Mouse (Mus musculus): ENCODE results near the gene Slc38a4. TPM values are rescaled to one million over a fixed set of nuclear protein-coding genes. Genes with fewer than 3 reads are reported as not detected.

The Slc38a4 gene
- polyA plus RNA-seq, 1 experiment, result 0.09 TPM

- no peak for TF ChIP-seq POLR2A (IDR thresholded peaks at IDR 0.05; ENCODE audit: low read depth, low read length)
- no peak for TF ChIP-seq CTCF (IDR thresholded peaks at IDR 0.05; ENCODE audit: extremely low read depth, insufficient read depth, insufficient read length, insufficient replicate concordance)
- DNase-seq (ENCODE audit: low read depth in 1 of 2, low spot score in 2 of 2), result no peak
- no peak overlapping the region for H3K4me3 ChIP-seq (ENCODE audit: extremely low read depth, insufficient read depth, insufficient read length)
- no peaks in the 10 kb centered on the region for H3K27me3 ChIP-seq (ENCODE audit: control insufficient read depth, insufficient read depth, low read length)
- no peaks in the 10 kb centered on the region for H3K36me3 ChIP-seq (ENCODE audit: control insufficient read depth, insufficient read depth, low read length)
- WGBS, result 85% methylated on average over 12 of the region's 12 CpGs
- H3K4me1 ChIP-seq (ENCODE audit: control insufficient read depth, insufficient read depth, insufficient read length), result no peaks in the 10 kb centered on the region
- no peak overlapping the region for H3K27ac ChIP-seq (ENCODE audit: insufficient read depth, low read length)
Observed at GRCm38 (mm10) chr15:97001416-97001815, 54.3 kb downstream of the Slc38a4 start.

GRCm38 (mm10) chr15:97000319-97001251 is 55.2 kb downstream of the Slc38a4 start:
- WGBS, result 76% methylated on average over 17 of the region's 17 CpGs
- TF ChIP-seq POLR2A (IDR thresholded peaks at IDR 0.05; ENCODE audit: low read depth, low read length) (no peak), CTCF (IDR thresholded peaks at IDR 0.05; ENCODE audit: extremely low read depth, insufficient read depth, insufficient read length, insufficient replicate concordance) (no peak)

GRCm38 (mm10) chr15:96999401-96999800 is 56.4 kb downstream of the Slc38a4 start:
- 94% methylated on average over 12 of the region's 12 CpGs for WGBS
- DNase-seq (ENCODE audit: low read depth in 1 of 2, low spot score in 2 of 2), result no peak

More at GRCm38 (mm10) chr15:97000319-97001251, 55.2 kb downstream of the Slc38a4 start:
- H3K4me1 ChIP-seq (ENCODE audit: control insufficient read depth, insufficient read depth, insufficient read length), result no peaks in the 10 kb centered on the region
- no peak for DNase-seq (ENCODE audit: low read depth in 1 of 2, low spot score in 2 of 2)
- H3K27me3 ChIP-seq (ENCODE audit: control insufficient read depth, insufficient read depth, low read length), result no peaks in the 10 kb centered on the region
- no peak overlapping the region for H3K27ac ChIP-seq (ENCODE audit: insufficient read depth, low read length)
- H3K4me3 ChIP-seq (ENCODE audit: extremely low read depth, insufficient read depth, insufficient read length), result no peak overlapping the region
- H3K36me3 ChIP-seq (ENCODE audit: control insufficient read depth, insufficient read depth, low read length), result no peaks in the 10 kb centered on the region

GRCm38 (mm10) chr15:96985618-96986017 is 70.1 kb downstream of the Slc38a4 start:
- no peak for DNase-seq (ENCODE audit: low read depth in 1 of 2, low spot score in 2 of 2)
- TF ChIP-seq CTCF (IDR thresholded peaks at IDR 0.05; ENCODE audit: extremely low read depth, insufficient read depth, insufficient read length, insufficient replicate concordance) (no peak), POLR2A (IDR thresholded peaks at IDR 0.05; ENCODE audit: low read depth, low read length) (no peak)
- H3K4me1 ChIP-seq (ENCODE audit: control insufficient read depth, insufficient read depth, insufficient read length), result no peaks in the 10 kb centered on the region
- no peak overlapping the region for H3K27ac ChIP-seq (ENCODE audit: insufficient read depth, low read length)
- H3K36me3 ChIP-seq (ENCODE audit: control insufficient read depth, insufficient read depth, low read length), result no peaks in the 10 kb centered on the region
- 74% methylated on average over 8 of the region's 8 CpGs for WGBS
- H3K4me3 ChIP-seq (ENCODE audit: extremely low read depth, insufficient read depth, insufficient read length), result no peak overlapping the region
- H3K27me3 ChIP-seq (ENCODE audit: control insufficient read depth, insufficient read depth, low read length), result no peaks in the 10 kb centered on the region

More at GRCm38 (mm10) chr15:96999401-96999800, 56.4 kb downstream of the Slc38a4 start:
- Histone ChIP-seq H3K27ac (ENCODE audit: insufficient read depth, low read length) (no peak overlapping the region), H3K4me3 (ENCODE audit: extremely low read depth, insufficient read depth, insufficient read length) (no peak overlapping the region), H3K4me1 (ENCODE audit: control insufficient read depth, insufficient read depth, insufficient read length) (no peaks in the 10 kb centered on the region), H3K36me3 (ENCODE audit: control insufficient read depth, insufficient read depth, low read length) (no peaks in the 10 kb centered on the region), H3K27me3 (ENCODE audit: control insufficient read depth, insufficient read depth, low read length) (no peaks in the 10 kb centered on the region)
- TF ChIP-seq POLR2A (IDR thresholded peaks at IDR 0.05; ENCODE audit: low read depth, low read length), result no peak
- no peak for TF ChIP-seq CTCF (IDR thresholded peaks at IDR 0.05; ENCODE audit: extremely low read depth, insufficient read depth, insufficient read length, insufficient replicate concordance)

- WGBS, result 81% methylated on average over 13 of the region's 13 CpGs
- no peaks in the 10 kb centered on the region for H3K36me3 ChIP-seq (ENCODE audit: control insufficient read depth, insufficient read depth, low read length)
- no peak for TF ChIP-seq POLR2A (IDR thresholded peaks at IDR 0.05; ENCODE audit: low read depth, low read length)
- TF ChIP-seq CTCF (IDR thresholded peaks at IDR 0.05; ENCODE audit: extremely low read depth, insufficient read depth, insufficient read length, insufficient replicate concordance), result no peak
- no peak overlapping the region for H3K27ac ChIP-seq (ENCODE audit: insufficient read depth, low read length)
- H3K27me3 ChIP-seq (ENCODE audit: control insufficient read depth, insufficient read depth, low read length), result no peaks in the 10 kb centered on the region
- no peak for DNase-seq (ENCODE audit: low read depth in 1 of 2, low spot score in 2 of 2)
- no peaks in the 10 kb centered on the region for H3K4me1 ChIP-seq (ENCODE audit: control insufficient read depth, insufficient read depth, insufficient read length)
- H3K4me3 ChIP-seq (ENCODE audit: extremely low read depth, insufficient read depth, insufficient read length), result no peak overlapping the region
Observed at GRCm38 (mm10) chr15:96983581-96984330, 72.0 kb downstream of the Slc38a4 start.

- TF ChIP-seq POLR2A (IDR thresholded peaks at IDR 0.05; ENCODE audit: low read depth, low read length) (no peak), CTCF (IDR thresholded peaks at IDR 0.05; ENCODE audit: extremely low read depth, insufficient read depth, insufficient read length, insufficient replicate concordance) (no peak)
- 72% methylated on average over 9 of the region's 9 CpGs for WGBS
- Histone ChIP-seq H3K36me3 (ENCODE audit: control insufficient read depth, insufficient read depth, low read length) (no peaks in the 10 kb centered on the region), H3K4me3 (ENCODE audit: extremely low read depth, insufficient read depth, insufficient read length) (no peak overlapping the region), H3K4me1 (ENCODE audit: control insufficient read depth, insufficient read depth, insufficient read length) (no peaks in the 10 kb centered on the region), H3K27me3 (ENCODE audit: control insufficient read depth, insufficient read depth, low read length) (no peaks in the 10 kb centered on the region), H3K27ac (ENCODE audit: insufficient read depth, low read length) (no peak overlapping the region)
- DNase-seq (ENCODE audit: low read depth in 1 of 2, low spot score in 2 of 2), result no peak
Observed at GRCm38 (mm10) chr15:96975125-96975524, 80.6 kb downstream of the Slc38a4 start.
